Mouse (Mus musculus) olfactory bulb, adult 2 months (tissue): ENCODE measurements around the gene Btbd35f17.
"Not testable (repeated sequence)": the region's sequence is repeated elsewhere in the genome, so short reads cannot be mapped to it uniquely, and the experiment has no call there.

ENCODE experiments used
- CTCF ChIP-seq: fragments of 200-500 bp; IDR thresholded peaks from 2 replicates; pipeline ENCODE4 v1.5.1; 2012; ENCODE audit warnings: low read depth, mild to moderate bottlenecking, low read length, moderate library complexity; ENCODE audit not compliant: insufficient read depth
- POLR2A ChIP-seq: fragments of 200-500 bp; IDR thresholded peaks from 2 replicates; pipeline ENCODE4 v1.6.1; 2012; ENCODE audit warnings: mild to moderate bottlenecking, low read depth, low read length, moderate library complexity; ENCODE audit not compliant: insufficient read depth

DNA sequence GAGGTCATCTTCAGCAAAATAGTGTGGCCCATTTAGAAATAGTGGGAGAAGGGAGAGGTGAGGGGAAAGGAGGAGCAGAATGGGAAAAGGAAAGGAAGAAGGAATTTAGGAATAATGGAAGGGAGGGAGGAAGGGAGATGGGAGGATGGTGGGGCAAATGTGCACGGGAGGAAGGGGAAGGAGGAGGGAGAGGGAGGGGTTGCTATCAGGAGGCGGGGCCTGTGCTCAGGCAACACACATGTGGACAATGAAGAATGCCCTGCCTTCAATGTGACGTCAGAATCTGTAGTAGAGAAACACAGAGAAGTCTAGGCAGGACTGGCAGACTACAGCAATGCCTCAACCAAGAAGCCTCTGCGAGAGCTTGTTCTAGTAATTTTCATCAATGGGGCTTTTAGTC lies at the start of gene Btbd35f17:
- not testable (repeated sequence) for TF ChIP-seq POLR2A, CTCF
